Mouse (Mus musculus) spleen, postnatal 0 days (tissue): ENCODE measurements around the gene Tram2. TPM values are rescaled to one million over a fixed set of nuclear protein-coding genes. Genes with fewer than 3 reads are reported as not detected.

Source experiments
- polyA plus RNA-seq: library from polyadenylated mRNA; unstranded; fragments of >200 nt; fragmentation: Nextera tagmentation; extraction: Ambion mirVana; gene quantifications from 2 replicates; pipeline ENCODE4 v1.2.1, GENCODE M21; 2015

Tram2 gene
- 2.3 and 2.9 TPM in 2 replicates for polyA plus RNA-seq

GRCm38 (mm10) chr1:21079217-21079773, at the start of gene Tram2:
Gene Tram2 (minus strand): TSS chr1:21079229.

GRCm38 (mm10) chr1:20951300-20951763, 127.7 kb downstream of the Tram2 start, which contains the start of gene Efhc1:
Gene Efhc1 (plus strand): TSS chr1:20951626.

Other genes with a start within 250 kb of the Tram2 start
- gene Paqr8, start 188.6 kb downstream of the Tram2 start, polyA plus RNA-seq = 0.61 and 0.85 TPM in 2 replicates
- 0.45 and 0.46 TPM in 2 replicates for gene Efhc1, start 127.6 kb downstream of the Tram2 start, polyA plus RNA-seq
- 3.2 and 3.3 TPM in 2 replicates for gene Tmem14a, start 139.3 kb upstream of the Tram2 start, polyA plus RNA-seq
- 1.0 and 1.1 TPM in 2 replicates for gene Gsta3, start 161.4 kb upstream of the Tram2 start, polyA plus RNA-seq